Mouse (Mus musculus): ENCODE results near the gene Washc4. TPM values are rescaled to one million over a fixed set of nuclear protein-coding genes. Genes with fewer than 3 reads are reported as not detected.
"Not testable (repeated sequence)": the region's sequence is repeated elsewhere in the genome, so short reads cannot be mapped to it uniquely, and the experiment has no call there.

The Washc4 gene
- 37.2 and 43.4 TPM in 2 replicates for polyA plus RNA-seq (2015; fragmentation: Nextera tagmentation; extraction: Ambion mirVana)

DNA sequence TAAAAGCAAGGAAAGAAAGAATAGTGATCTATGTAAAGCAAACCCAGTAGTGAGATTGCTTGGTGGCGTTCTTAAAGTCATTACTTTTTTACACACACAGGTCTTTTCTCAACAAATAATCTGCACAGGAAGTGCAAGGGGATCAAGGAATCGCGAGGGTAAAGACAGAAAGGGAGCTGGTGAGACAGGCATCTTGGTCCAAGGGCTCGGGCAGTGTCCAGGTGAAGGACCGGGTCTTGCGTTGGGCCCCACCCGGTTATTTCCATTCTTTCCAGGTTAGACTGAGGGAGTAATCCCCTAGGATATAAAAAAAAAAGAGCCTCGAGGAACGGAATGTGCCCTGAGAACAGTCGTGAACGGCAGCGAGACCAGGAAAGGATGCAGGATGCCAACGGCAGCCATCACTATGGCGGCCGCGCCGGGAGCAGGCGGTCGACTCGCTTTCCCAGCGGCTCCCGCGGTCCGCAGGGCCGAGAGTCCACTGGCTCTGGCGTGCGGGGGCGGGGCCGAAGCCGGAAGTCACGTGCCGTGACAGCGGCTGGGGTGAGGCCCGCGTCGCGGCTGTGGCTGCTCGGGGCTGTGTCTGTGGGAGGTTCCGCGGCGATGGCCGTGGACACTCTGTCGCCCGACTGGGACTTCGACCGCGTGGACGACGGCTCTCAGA is at the start of gene Washc4:
Washc4 (plus strand) TSS at position 314 of the 664 bp plus-strand sequence.
- H3K27ac ChIP-seq, result peak within 1 kb of the TSS; percentile 84
- peak within 1 kb of the TSS; percentile 86 for H3K4me3 ChIP-seq
- ATAC-seq (ENCODE audit: low FRiP score, low read depth), result peak; percentile 98
- H3K9ac ChIP-seq, result peak within 1 kb of the TSS; percentile 89
- no peaks in the 10 kb centered on the region for H3K9me3 ChIP-seq
- peaks cover 10% of the 10 kb centered on the region for H3K36me3 ChIP-seq
- peak within 1 kb of the TSS; percentile 66 for H3K4me2 ChIP-seq (replicated peaks)
- peaks cover 11% of the 10 kb centered on the region for H3K4me1 ChIP-seq
- no peaks in the 10 kb centered on the region for H3K27me3 ChIP-seq
- 1% methylated on average over 48 of the region's 49 CpGs for WGBS

DNA sequence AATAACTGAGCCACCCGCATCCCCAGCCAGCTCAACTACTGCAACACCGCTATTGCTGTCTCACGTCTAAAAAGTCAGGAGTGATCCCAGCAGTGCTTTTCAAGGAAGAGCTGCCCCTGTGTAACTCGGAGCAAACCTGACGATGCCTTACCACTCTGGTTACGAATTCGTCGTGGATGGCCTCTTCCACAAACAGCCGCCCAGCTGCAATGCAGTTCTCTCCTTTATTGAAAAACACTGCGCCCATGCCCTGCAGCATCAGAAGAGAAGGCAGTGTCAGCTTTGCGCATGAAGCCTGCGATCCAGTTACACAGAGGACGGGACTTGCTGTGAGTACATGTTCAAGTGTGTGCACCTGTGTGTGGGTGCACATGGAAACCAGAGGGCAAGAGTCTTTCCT is 46.2 kb upstream of the Washc4 start:
- H3K36me3 ChIP-seq, result no peaks in the 10 kb centered on the region
- H3K4me2 ChIP-seq (replicated peaks), result no peak overlapping the region
- no peak overlapping the region for H3K4me3 ChIP-seq

DNA sequence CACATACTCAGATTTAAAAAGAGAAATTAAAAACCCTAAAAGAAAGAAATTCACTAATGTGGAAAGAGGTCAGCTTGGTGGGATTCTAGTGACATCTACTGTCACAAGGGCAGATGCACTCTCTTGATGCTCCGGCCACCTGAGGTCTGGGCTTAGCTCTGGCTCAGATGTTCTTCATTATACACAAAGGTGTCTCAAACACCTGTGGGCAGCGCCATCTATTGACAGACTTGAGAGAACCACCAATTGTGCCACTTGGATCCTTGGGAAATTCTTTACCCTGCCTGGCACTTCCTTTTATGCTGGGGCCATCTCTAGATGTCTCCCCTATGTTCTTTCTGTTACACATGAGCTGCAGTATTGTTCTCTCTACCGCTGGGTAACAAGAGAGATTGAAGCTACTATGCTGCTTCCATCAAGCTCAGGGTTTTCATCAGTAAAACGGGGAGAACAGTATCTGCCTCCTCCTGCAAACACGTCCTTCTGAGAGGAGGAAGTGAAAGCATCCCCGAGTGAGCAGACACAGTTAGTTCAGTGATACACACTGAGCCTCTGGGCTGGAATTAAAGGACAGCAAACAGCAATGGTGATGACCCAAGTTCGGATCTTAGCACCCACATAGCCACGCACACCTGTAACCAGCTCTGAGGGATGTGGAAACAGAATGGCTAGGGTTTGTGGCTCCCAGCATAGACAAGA is 34.4 kb upstream of the Washc4 start:
- no peak for ATAC-seq (ENCODE audit: low FRiP score, low read depth)
- H3K9ac ChIP-seq, result no peak overlapping the region
- no peaks in the 10 kb centered on the region for H3K9me3 ChIP-seq
- no peaks in the 10 kb centered on the region for H3K27me3 ChIP-seq
- no peaks in the 10 kb centered on the region for H3K4me1 ChIP-seq
- no peaks in the 10 kb centered on the region for H3K36me3 ChIP-seq
- H3K4me2 ChIP-seq (replicated peaks), result no peak overlapping the region
- H3K27ac ChIP-seq, result no peak overlapping the region
- WGBS, result 66% methylated on average over 8 of the region's 8 CpGs
- no peak overlapping the region for H3K4me3 ChIP-seq

More for the DNA sequence above, 46.2 kb upstream of the Washc4 start:
- Histone ChIP-seq H3K9me3 (no peaks in the 10 kb centered on the region), H3K27ac (no peak overlapping the region), H3K4me1 (no peaks in the 10 kb centered on the region), H3K9ac (no peak overlapping the region), H3K27me3 (no peaks in the 10 kb centered on the region)
- no peak for ATAC-seq (ENCODE audit: low FRiP score, low read depth)
- 87% methylated on average over 13 of the region's 13 CpGs for WGBS

DNA sequence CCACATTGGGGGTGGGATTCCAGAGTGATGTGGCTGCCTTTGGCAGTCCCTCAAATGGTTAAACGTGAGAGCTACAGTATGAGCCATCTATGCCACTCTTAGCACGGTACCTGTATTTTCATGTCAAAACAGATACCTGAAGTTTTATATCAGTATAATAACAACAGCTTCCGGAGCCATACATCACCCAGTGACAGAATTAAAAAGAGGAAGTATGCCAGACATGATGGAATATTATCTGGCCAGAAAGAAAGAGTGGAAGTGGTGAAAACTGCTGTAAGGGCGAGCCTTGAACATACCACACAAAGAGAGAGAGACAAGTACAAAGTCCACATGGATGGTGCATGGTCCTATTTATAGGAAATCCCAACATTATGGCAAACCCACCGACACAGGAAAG is 32.2 kb upstream of the Washc4 start:
- WGBS, result 73% methylated on average over 5 of the region's 5 CpGs
- no peak overlapping the region for H3K4me3 ChIP-seq
- H3K4me2 ChIP-seq (replicated peaks), result no peak overlapping the region
- H3K27ac ChIP-seq, result no peak overlapping the region
- H3K4me1 ChIP-seq, result no peaks in the 10 kb centered on the region
- no peaks in the 10 kb centered on the region for H3K36me3 ChIP-seq
- H3K27me3 ChIP-seq, result no peaks in the 10 kb centered on the region
- H3K9me3 ChIP-seq, result no peaks in the 10 kb centered on the region
- no peak overlapping the region for H3K9ac ChIP-seq
- no peak for ATAC-seq (ENCODE audit: low FRiP score, low read depth)

DNA sequence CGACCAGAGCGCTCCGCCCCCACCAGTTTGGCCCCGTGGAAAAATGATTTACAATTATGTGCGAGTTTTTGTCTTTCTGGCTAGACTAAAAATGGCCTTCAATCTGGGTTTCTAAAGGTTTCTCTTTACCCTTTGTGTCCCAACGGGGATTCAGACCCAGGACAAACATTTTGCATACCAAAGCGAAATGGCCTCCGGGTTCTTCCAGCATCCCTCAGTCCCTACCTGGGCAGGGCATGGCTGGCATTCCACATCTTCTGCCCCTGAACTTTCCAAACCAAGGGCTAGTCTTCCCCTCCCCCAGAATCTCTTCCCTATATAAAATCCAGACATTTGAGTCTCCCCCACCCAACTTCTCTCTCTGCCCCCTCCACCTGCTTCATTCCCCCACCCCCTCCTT is 29.8 kb upstream of the Washc4 start:
- ATAC-seq (ENCODE audit: low FRiP score, low read depth), result no peak
- no peaks in the 10 kb centered on the region for H3K9me3 ChIP-seq
- H3K4me2 ChIP-seq (replicated peaks), result no peak overlapping the region
- no peak overlapping the region for H3K27ac ChIP-seq
- H3K27me3 ChIP-seq, result no peaks in the 10 kb centered on the region
- 82% methylated on average over 8 of the region's 8 CpGs for WGBS
- no peaks in the 10 kb centered on the region for H3K36me3 ChIP-seq
- no peak overlapping the region for H3K4me3 ChIP-seq
- H3K9ac ChIP-seq, result no peak overlapping the region
- no peaks in the 10 kb centered on the region for H3K4me1 ChIP-seq

DNA sequence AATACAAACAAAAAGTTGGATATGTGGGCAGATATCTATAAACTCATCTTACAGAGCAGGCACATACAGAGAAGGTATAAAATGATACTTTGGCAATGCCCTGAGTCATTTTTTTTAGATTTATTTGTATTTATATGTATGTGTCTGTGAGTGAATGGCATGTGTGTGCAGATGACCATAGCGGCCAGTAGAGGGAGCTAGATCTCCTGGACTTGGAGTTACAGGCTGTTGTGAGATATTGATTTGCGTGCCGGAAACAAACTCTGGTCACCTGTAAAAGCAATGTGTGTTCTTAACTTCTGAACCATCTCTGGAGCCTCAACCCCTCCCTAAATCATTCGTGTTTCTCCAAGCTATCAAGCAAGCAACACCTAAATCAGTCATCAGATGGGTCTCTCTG is 22.6 kb upstream of the Washc4 start:
- Histone ChIP-seq H3K36me3 (no peaks in the 10 kb centered on the region), H3K9ac (no peak overlapping the region), H3K9me3 (no peaks in the 10 kb centered on the region), H3K27me3 (no peaks in the 10 kb centered on the region), H3K4me1 (no peaks in the 10 kb centered on the region), H3K4me3 (no peak overlapping the region), H3K27ac (no peak overlapping the region), H3K4me2 (replicated peaks) (no peak overlapping the region)
- ATAC-seq (ENCODE audit: low FRiP score, low read depth), result no peak
- WGBS, result 87% methylated on average over 4 of the region's 4 CpGs

DNA sequence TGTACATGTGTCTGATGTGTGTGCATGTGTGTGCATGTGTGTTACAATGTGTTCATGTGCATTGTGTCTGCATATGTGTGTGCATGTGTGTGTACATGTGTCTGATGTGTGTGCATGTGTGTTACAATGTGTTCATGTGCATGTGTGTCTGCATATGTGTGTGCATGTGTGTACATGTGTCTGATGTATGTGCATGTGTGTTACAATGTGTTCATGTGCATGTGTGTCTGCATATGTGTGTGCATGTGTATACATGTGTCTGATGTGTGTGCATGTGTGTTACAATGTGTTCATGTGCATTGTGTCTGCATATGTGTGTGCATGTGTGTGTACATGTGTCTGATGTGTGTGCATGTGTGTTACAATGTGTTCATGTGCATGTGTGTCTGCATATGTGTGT is 19.3 kb upstream of the Washc4 start:
- not testable (repeated sequence) for H3K4me3 ChIP-seq; H3K4me2 ChIP-seq (replicated peaks); ATAC-seq (ENCODE audit: low FRiP score, low read depth); H3K36me3 ChIP-seq; H3K9me3 ChIP-seq; H3K9ac ChIP-seq; H3K27me3 ChIP-seq; H3K27ac ChIP-seq; H3K4me1 ChIP-seq

DNA sequence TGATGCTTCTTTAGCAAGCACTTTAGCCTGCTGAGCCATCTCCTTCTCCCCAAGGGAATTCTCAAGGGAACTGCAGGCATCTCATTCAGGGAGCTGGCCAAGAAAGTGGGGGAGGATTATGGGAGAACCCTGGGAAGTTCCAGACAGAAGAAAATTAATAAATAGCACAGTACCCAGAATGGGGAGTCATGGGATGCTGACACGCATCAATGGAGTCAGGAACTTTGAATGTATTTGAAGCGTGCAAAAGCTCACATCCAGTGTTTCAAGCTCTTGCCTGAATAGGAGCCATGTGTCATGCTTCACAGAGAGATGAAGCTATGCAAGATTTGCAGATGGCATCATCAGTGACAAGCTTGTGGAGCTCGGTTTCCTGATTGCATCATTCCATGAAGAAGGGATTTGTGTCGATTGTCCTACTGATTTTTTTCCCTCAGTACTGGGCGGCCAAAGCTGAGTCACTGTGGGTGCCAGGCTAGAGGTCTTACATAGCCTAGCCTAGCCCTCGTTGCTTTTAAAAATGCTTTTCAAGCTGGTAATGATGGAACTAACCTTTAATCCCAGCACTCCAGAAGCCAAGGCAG is 13.1 kb upstream of the Washc4 start:
- Histone ChIP-seq H3K9me3 (no peaks in the 10 kb centered on the region), H3K36me3 (no peaks in the 10 kb centered on the region), H3K4me3 (no peak overlapping the region), H3K27me3 (peaks cover 17% of the 10 kb centered on the region), H3K27ac (no peak overlapping the region), H3K4me2 (replicated peaks) (no peak overlapping the region), H3K9ac (no peak overlapping the region), H3K4me1 (peaks cover 10% of the 10 kb centered on the region; the same call in 1 of the 2 replicates)
- 88% methylated on average over 6 of the region's 6 CpGs for WGBS
- ATAC-seq (ENCODE audit: low FRiP score, low read depth), result no peak

DNA sequence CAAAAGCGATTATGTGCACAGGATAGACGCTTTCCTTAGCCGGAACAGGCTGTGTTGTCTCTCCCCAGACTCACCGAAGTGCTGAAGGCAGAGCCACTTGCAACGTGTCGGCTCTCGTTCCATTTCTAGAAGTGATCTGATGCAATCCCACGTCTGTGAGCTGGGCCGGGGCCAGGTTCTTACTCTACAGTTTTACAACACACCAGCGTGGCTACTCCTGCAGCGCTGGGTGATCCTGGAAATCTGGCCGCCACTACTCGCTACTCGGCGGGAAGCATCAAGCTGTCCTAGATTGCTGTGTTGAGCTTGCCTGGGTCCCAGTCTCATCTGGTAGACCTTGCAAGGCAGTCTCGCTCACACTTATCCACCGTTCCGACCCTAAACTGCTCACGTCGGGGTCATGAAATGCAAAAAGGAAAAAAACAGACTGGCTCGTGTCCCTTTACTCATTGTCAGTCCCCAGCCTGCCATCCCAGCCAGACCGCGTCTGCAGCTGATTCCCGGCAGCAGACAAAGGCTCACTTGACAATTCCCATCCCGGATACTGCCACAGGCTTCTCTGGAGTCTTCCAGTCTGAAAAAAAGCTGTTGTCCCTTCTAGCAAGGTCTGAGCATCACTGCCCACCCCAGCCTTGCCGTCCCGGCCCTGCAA is 10.2 kb upstream of the Washc4 start:
- H3K4me1 ChIP-seq, result peaks cover 10% of the 10 kb centered on the region; the same call in 1 of the 2 replicates
- peak overlapping the region; percentile 52 for H3K4me3 ChIP-seq
- ATAC-seq (ENCODE audit: low FRiP score, low read depth), result peak; percentile 49; the same call in 1 of the 2 replicates
- no peaks in the 10 kb centered on the region for H3K9me3 ChIP-seq
- WGBS, result 5% methylated on average over 27 of the region's 27 CpGs
- H3K9ac ChIP-seq, result peak overlapping the region; percentile 67
- H3K27me3 ChIP-seq, result peaks cover 25% of the 10 kb centered on the region
- H3K4me2 ChIP-seq (replicated peaks), result peak overlapping the region; percentile 95
- H3K27ac ChIP-seq, result no peak overlapping the region
- no peaks in the 10 kb centered on the region for H3K36me3 ChIP-seq

DNA sequence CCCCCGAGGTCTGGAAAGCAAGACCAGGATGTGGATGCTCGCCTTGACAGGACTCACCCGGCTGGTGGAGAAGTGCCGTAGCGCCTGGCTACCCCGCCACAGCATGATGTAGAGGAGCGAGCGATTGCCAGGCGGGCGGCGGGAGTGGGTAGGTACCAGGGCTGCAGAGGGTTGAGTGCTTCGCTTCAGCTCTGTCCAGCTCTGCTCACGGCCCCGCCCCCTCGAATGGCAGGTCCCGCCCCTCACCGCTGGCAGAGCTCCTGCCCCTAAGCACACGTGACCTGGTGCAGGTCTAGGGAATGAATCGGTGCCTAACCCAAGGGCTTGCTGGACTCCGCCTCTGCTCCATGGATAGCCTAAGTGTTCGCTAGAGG is 9.7 kb upstream of the Washc4 start, which contains the start of gene Aldh1l2:
Aldh1l2 (minus strand) TSS at position 231 of the 374 bp plus-strand sequence.
- Histone ChIP-seq H3K27ac (no peak within 1 kb of the TSS), H3K4me2 (replicated peaks) (peak within 1 kb of the TSS; percentile 95), H3K36me3 (no peaks in the 10 kb centered on the region), H3K4me1 (peaks cover 10% of the 10 kb centered on the region; the same call in 1 of the 2 replicates), H3K9me3 (no peaks in the 10 kb centered on the region), H3K9ac (peak within 1 kb of the TSS; percentile 67), H3K4me3 (peak within 1 kb of the TSS; percentile 52), H3K27me3 (peaks cover 25% of the 10 kb centered on the region)
- under 1% methylated on average over 21 of the region's 21 CpGs for WGBS
- peak; percentile 89 for ATAC-seq (ENCODE audit: low FRiP score, low read depth)

DNA sequence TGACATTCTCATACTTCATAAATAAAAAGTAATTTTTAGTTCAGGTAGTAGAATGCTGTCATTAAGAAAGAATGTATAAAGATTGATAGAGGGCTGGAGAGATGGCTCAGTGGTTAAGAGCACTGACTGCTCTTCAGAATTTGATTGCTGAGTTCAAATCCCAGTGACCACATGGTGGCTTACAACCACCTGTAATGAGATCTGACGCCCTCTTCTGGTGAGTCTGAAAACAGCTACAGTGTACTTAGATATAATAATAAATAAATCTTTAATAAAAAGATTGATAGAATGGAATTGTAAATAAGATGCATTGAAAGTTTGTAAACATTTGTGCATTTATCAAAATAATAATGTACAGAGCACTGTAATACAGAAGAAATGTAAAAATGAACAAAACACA is 7.1 kb upstream of the Washc4 start:
- no peak for ATAC-seq (ENCODE audit: low FRiP score, low read depth)
- no peak overlapping the region for H3K4me3 ChIP-seq
- no peaks in the 10 kb centered on the region for H3K36me3 ChIP-seq
- H3K27ac ChIP-seq, result no peak overlapping the region
- H3K9ac ChIP-seq, result no peak overlapping the region
- H3K4me1 ChIP-seq, result peaks cover 10% of the 10 kb centered on the region; the same call in 1 of the 2 replicates
- no peaks in the 10 kb centered on the region for H3K9me3 ChIP-seq
- H3K4me2 ChIP-seq (replicated peaks), result no peak overlapping the region
- WGBS, result 10% methylated on average over 1 of the region's 1 CpGs
- peaks cover 25% of the 10 kb centered on the region for H3K27me3 ChIP-seq

Measured in limb, embryonic 13.5 days (tissue).